Mouse (Mus musculus) kidney, embryonic 14.5 days (tissue): ENCODE results near the gene Lingo1. TPM values are rescaled to one million over a fixed set of nuclear protein-coding genes. Genes with fewer than 3 reads are reported as not detected.
A peak's percentile ranks its signal among the peaks of the same experiment; 100 is the strongest.

Experiments used
- ATAC-seq: fragments of 200-750 bp; cut with Nextera tagmentation; 2 replicates; pipeline ENCODE4 v1.8.0; 2017; ENCODE audit warnings: moderate number of reproducible peaks, mild to moderate bottlenecking, moderate TSS enrichment, moderate library complexity; ENCODE audit not compliant: low FRiP score, low TSS enrichment
- H3K27ac ChIP-seq: fragments of 300-500 bp; sonication (generic); 2 replicates; pipeline ENCODE4 v1.5.1; 2014; ENCODE audit warnings: low read depth, mild to moderate bottlenecking, low read length, moderate library complexity, mixed read lengths
- H3K27me3 ChIP-seq: fragments of 300-500 bp; sonication (generic); 2 replicates; pipeline ENCODE4 v1.6.1; 2014; ENCODE audit warnings: mild to moderate bottlenecking, low read length; ENCODE audit not compliant: control insufficient read depth, insufficient read depth
- H3K36me3 ChIP-seq: fragments of 300-500 bp; sonication (generic); 2 replicates; pipeline ENCODE4 v1.6.1; 2014; ENCODE audit warnings: low read length, mixed read lengths; ENCODE audit not compliant: control insufficient read depth, insufficient read depth
- H3K4me1 ChIP-seq: fragments of 300-500 bp; sonication (generic); 2 replicates; pipeline ENCODE4 v1.6.1; 2014; ENCODE audit warnings: low read length, mixed read lengths; ENCODE audit not compliant: control insufficient read depth, insufficient read depth
- H3K4me2 ChIP-seq: fragments of 300-500 bp; sonication (generic); replicated peaks from 2 replicates; pipeline ENCODE4 v1.6.1; 2014; ENCODE audit warnings: low read depth, mild to moderate bottlenecking, low read length
- H3K4me3 ChIP-seq: fragments of 300-500 bp; sonication (generic); 2 replicates; pipeline ENCODE4 v1.5.1; 2014; ENCODE audit warnings: mild to moderate bottlenecking, low read length
- H3K9ac ChIP-seq: fragments of 300-500 bp; sonication (generic); 2 replicates; pipeline ENCODE4 v1.6.1; 2014; ENCODE audit warnings: low read depth, mild to moderate bottlenecking, low read length, moderate library complexity
- H3K9me3 ChIP-seq: fragments of 300-500 bp; sonication (generic); 2 replicates; pipeline ENCODE4 v1.6.1; 2016; ENCODE audit warnings: low read length; ENCODE audit not compliant: control insufficient read depth
- WGBS: fragments of 180-500 bp; shearing (Covaris S2); extraction: QIAGEN DNeasy Blood & Tissue Kit; methylation state at CpG from one replicate; pipeline ENCODE4 v1.1.7; 2014; 5-methylcytosine and 5-hydroxymethylcytosine counted together
- polyA plus RNA-seq: library from polyadenylated mRNA; unstranded; fragments of >200 nt; fragmentation: Nextera tagmentation; extraction: Ambion mirVana; gene quantifications from 2 replicates; pipeline ENCODE4 v1.2.1, GENCODE M21; 2014

Gene Lingo1
- polyA plus RNA-seq, 1 experiment from 2014 or later, result 4.6 TPM

- 44% methylated on average over 4 of the region's 4 CpGs for WGBS
- peaks cover 8% of the 10 kb centered on the region; the same call in 1 of the 2 replicates for H3K4me1 ChIP-seq
- H3K9me3 ChIP-seq, result no peaks in the 10 kb centered on the region
- ATAC-seq, result no peak
- no peaks in the 10 kb centered on the region for H3K27me3 ChIP-seq
- no peak overlapping the region for H3K27ac ChIP-seq
- H3K9ac ChIP-seq, result no peak overlapping the region
- H3K4me2 ChIP-seq, result no peak overlapping the region
- H3K36me3 ChIP-seq, result no peaks in the 10 kb centered on the region
- no peak overlapping the region for H3K4me3 ChIP-seq
Observed at GRCm38 (mm10) chr9:56830162-56830561, 33.9 kb upstream of the Lingo1 start.

DNA sequence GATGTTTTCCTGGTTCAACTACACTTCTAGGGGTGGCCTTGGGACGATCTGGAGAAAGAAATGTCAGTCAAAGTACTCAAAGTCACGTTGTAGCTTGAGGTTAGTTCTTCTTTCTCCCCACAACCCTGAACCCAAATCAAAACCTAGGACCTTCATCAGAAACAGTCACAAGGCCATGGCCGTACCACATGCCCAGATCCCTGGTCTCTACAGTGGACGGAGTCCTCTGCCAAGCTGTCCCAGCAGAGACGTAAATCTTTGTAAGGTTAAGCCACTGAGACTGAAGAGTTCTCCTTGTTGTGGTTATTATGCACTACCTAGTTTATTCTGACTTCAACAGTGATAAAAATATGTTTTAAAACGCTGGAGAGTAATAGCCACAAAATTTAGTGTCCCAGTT lies 32.6 kb upstream of the Lingo1 start:
- Histone ChIP-seq H3K27me3 (no peaks in the 10 kb centered on the region), H3K4me3 (no peak overlapping the region), H3K4me1 (peaks cover 11% of the 10 kb centered on the region; the same call in 1 of the 2 replicates), H3K4me2 (no peak overlapping the region), H3K9me3 (no peaks in the 10 kb centered on the region), H3K27ac (no peak overlapping the region), H3K36me3 (no peaks in the 10 kb centered on the region), H3K9ac (no peak overlapping the region)
- no peak for ATAC-seq
- 79% methylated on average over 6 of the region's 6 CpGs for WGBS

DNA sequence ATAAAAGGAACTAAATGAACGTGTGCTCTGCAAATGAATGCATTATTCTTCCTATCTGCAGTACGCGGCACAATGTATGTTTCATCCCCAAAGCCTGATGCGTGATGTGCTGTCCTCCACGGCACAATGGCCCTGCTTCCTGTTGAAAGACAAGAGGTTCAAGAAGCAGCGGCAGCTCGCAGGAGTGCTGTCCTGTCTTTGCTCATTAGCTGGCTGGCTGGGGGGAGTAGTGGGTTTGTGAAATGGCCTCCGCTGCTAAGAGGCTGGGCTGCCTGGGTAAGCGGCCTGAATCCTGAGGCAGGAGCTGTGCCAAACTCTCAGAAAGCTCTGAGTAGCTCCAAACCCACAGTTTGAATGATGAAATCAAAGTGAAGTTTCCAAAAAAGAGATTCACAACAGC lies 31.9 kb upstream of the Lingo1 start:
- Histone ChIP-seq H3K27ac (no peak overlapping the region), H3K27me3 (no peaks in the 10 kb centered on the region), H3K4me3 (no peak overlapping the region), H3K9ac (no peak overlapping the region), H3K9me3 (no peaks in the 10 kb centered on the region), H3K4me2 (no peak overlapping the region), H3K36me3 (no peaks in the 10 kb centered on the region), H3K4me1 (peaks cover 11% of the 10 kb centered on the region; the same call in 1 of the 2 replicates)
- WGBS, result 40% methylated on average over 9 of the region's 9 CpGs
- no peak for ATAC-seq

GRCm38 (mm10) chr9:56825476-56826213 lies 29.4 kb upstream of the Lingo1 start:
- Histone ChIP-seq H3K36me3 (no peaks in the 10 kb centered on the region), H3K27me3 (no peaks in the 10 kb centered on the region), H3K4me3 (peak overlapping the region; percentile 25; the same call in 1 of the 2 replicates), H3K4me1 (peaks cover 11% of the 10 kb centered on the region; the same call in 1 of the 2 replicates), H3K4me2 (peak overlapping the region; percentile 43), H3K9me3 (no peaks in the 10 kb centered on the region), H3K27ac (no peak overlapping the region), H3K9ac (no peak overlapping the region)
- peak; percentile 79 for ATAC-seq
- 11% methylated on average over 21 of the region's 21 CpGs for WGBS

- no peak for ATAC-seq
- Histone ChIP-seq H3K4me1 (peaks cover 11% of the 10 kb centered on the region; the same call in 1 of the 2 replicates), H3K9me3 (no peaks in the 10 kb centered on the region), H3K27me3 (no peaks in the 10 kb centered on the region), H3K36me3 (no peaks in the 10 kb centered on the region), H3K4me3 (no peak overlapping the region), H3K27ac (no peak overlapping the region), H3K9ac (no peak overlapping the region), H3K4me2 (no peak overlapping the region)
- WGBS, result 6% methylated on average over 3 of the region's 3 CpGs
Observed at GRCm38 (mm10) chr9:56824900-56825299, 28.6 kb upstream of the Lingo1 start.

- Histone ChIP-seq H3K27ac (no peak overlapping the region), H3K27me3 (no peaks in the 10 kb centered on the region), H3K4me2 (no peak overlapping the region), H3K4me1 (no peaks in the 10 kb centered on the region), H3K9ac (no peak overlapping the region), H3K9me3 (peaks cover 4% of the 10 kb centered on the region; the same call in 1 of the 2 replicates), H3K4me3 (no peak overlapping the region), H3K36me3 (no peaks in the 10 kb centered on the region)
- ATAC-seq, result no peak
- WGBS, result 77% methylated on average over 1 of the region's 1 CpGs
Observed at GRCm38 (mm10) chr9:56810916-56811315, 14.6 kb upstream of the Lingo1 start.

DNA sequence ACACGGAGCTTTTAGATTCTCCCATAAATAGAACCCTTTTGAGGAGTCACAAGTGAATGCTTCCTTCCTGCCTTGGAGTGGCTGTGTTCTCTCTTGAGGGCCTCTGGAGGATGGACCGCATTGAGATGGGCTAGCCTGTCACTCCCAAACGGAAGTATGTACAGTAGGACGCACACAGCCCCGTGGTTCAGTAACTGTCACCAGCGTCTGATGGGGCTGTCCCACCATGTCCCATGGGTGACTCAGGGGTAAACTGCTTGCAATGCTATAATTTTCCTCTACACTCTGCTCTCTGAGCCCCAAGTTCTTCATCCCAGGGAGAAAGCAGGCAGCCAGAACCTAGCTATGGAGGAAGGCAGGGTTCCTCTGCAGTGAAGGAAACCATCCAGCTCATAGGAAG lies 11.7 kb upstream of the Lingo1 start:
- Histone ChIP-seq H3K4me2 (no peak overlapping the region), H3K4me3 (no peak overlapping the region), H3K4me1 (no peaks in the 10 kb centered on the region), H3K36me3 (no peaks in the 10 kb centered on the region), H3K27ac (no peak overlapping the region), H3K27me3 (no peaks in the 10 kb centered on the region), H3K9me3 (peaks cover 4% of the 10 kb centered on the region; the same call in 1 of the 2 replicates), H3K9ac (no peak overlapping the region)
- 89% methylated on average over 6 of the region's 6 CpGs for WGBS
- no peak for ATAC-seq

- Histone ChIP-seq H3K36me3 (no peaks in the 10 kb centered on the region), H3K9ac (no peak overlapping the region), H3K4me2 (no peak overlapping the region), H3K9me3 (no peaks in the 10 kb centered on the region), H3K27me3 (0 out of 2 replicates have a peak, but pooled peaks cover 5% of the 10 kb centered on the region), H3K4me3 (no peak overlapping the region), H3K27ac (no peak overlapping the region), H3K4me1 (no peaks in the 10 kb centered on the region)
- no peak for ATAC-seq
- 93% methylated on average over 7 of the region's 7 CpGs for WGBS
Observed at GRCm38 (mm10) chr9:56803146-56803545, 6.9 kb upstream of the Lingo1 start.

DNA sequence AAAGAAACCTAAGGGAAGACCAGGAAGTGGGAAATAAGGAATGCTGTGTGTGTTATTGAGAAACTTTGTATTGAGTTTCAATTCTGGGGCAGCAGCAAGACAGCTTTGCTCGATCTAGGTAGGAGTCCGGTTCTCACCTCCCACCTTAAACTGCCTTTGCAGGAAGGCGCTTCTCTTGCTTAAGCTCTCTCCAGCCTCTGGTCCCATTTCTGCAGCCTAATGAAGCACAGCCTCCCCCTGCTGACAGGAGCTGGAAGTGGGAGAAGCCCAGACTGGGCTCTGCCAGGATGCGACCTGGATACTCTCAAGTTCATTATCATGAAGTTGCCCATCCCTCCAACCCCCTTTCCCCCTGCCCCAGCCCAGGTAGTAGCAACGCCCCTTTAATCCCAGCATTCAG lies 1.6 kb upstream of the Lingo1 start:
- H3K4me1 ChIP-seq, result peaks cover 9% of the 10 kb centered on the region; the same call in 1 of the 2 replicates
- H3K9me3 ChIP-seq, result no peaks in the 10 kb centered on the region
- no peaks in the 10 kb centered on the region for H3K36me3 ChIP-seq
- H3K27me3 ChIP-seq, result peaks cover 49% of the 10 kb centered on the region
- H3K9ac ChIP-seq, result no peak overlapping the region
- peak; percentile 25; the same call in 1 of the 2 replicates for ATAC-seq
- H3K4me2 ChIP-seq, result no peak overlapping the region
- no peak overlapping the region for H3K27ac ChIP-seq
- no peak overlapping the region for H3K4me3 ChIP-seq
- WGBS, result 5% methylated on average over 5 of the region's 5 CpGs
